Mouse (Mus musculus) myocyte (in vitro differentiated cells): ENCODE measurements around the gene Zc2hc1b.

Experiments
- MAX ChIP-seq: IDR thresholded peaks from one replicate; pipeline ENCODE4 v1.6.1; 2011; ENCODE audit warnings: low read depth, mild to moderate bottlenecking, control low read depth
- MYOD1 ChIP-seq, 3 experiments: IDR thresholded peaks; one replicate each; pipeline ENCODE4 v1.6.1; 2011; ENCODE audit warnings: control low read depth in 2 of 3, low read depth in 2 of 3, mild to moderate bottlenecking in 2 of 3, moderate library complexity in 1 of 3; ENCODE audit not compliant: insufficient read length in 2 of 3, control insufficient read depth in 1 of 3
- POLR2A ChIP-seq: IDR thresholded peaks from one replicate; pipeline ENCODE4 v1.6.1; 2011; ENCODE audit warnings: low read depth, mild to moderate bottlenecking, control low read depth, moderate library complexity; ENCODE audit not compliant: insufficient read length
- POLR2AphosphoS2 ChIP-seq: IDR thresholded peaks from one replicate; pipeline ENCODE4 v1.6.1; 2011; ENCODE audit warnings: low read depth, control low read depth; ENCODE audit not compliant: insufficient read length
- TCF12 ChIP-seq: IDR thresholded peaks from one replicate; pipeline ENCODE4 v1.6.1; 2011; ENCODE audit warnings: mild to moderate bottlenecking, control low read depth; ENCODE audit not compliant: poor library complexity, insufficient read depth, severe bottlenecking
- TCF3 ChIP-seq: IDR thresholded peaks from one replicate; pipeline ENCODE4 v1.6.1; 2011; ENCODE audit warnings: low read depth, control low read depth; ENCODE audit not compliant: insufficient read length
- USF1 ChIP-seq: IDR thresholded peaks from one replicate; pipeline ENCODE4 v1.6.1; 2011; ENCODE audit warnings: low read depth, mild to moderate bottlenecking, control low read depth, moderate library complexity

DNA sequence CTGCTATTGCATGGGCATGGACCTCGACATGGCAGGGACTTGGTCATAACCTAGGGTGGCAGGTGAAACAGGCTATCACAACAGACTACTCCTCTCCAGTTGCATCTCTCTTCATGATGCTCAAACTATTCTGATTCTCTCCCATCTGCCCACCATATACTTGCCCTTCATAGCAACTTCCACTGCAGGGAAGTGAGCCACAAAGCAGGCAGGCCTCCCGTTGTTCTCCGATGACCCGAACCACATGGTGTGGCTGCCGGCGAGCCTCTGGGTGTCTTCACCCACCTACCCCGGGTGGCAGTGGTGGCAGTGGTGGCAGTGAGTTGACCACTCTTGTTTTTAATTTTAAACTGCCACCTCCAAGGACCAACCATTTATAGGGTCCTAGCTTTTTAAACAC, 42.1 kb downstream of the Zc2hc1b start:
- TF ChIP-seq POLR2A: no peak
- TF ChIP-seq POLR2AphosphoS2: no peak
- TF ChIP-seq USF1: no peak
- TF ChIP-seq MYOD1 (IDR thresholded peaks at IDR 0.05; ENCODE audit: control insufficient read depth in 1 of 3, insufficient read length in 2 of 3, low read depth in 2 of 3): no peak
- TF ChIP-seq TCF12: no peak
- no peak for TF ChIP-seq MAX
- TF ChIP-seq TCF3: no peak
